Mouse (Mus musculus) heart, embryonic 15.5 days (tissue): ENCODE measurements at regions not wholly inside any gene's neighbourhood (a gene's known extent, or its start where the extent isn't known, plus 50 kb on each side); places are given as distances from the start of the nearest gene placed in this dataset.
A peak's percentile ranks its signal among the peaks of the same experiment; 100 is the strongest.

Experiments used
- ATAC-seq: fragments of 200-750 bp; cut with Nextera tagmentation; replicated peaks from 2 replicates; pipeline ENCODE4 v1.8.0; 2017; ENCODE audit warnings: low read depth, moderate TSS enrichment; ENCODE audit not compliant: insufficient number of reproducible peaks, insufficient read depth, low FRiP score
- H3K27ac ChIP-seq: fragments of 300-500 bp; sonication (generic); 2 replicates; pipeline ENCODE4 v1.5.1; 2015; ENCODE audit warnings: mild to moderate bottlenecking, inconsistent platforms
- H3K27me3 ChIP-seq: fragments of 300-500 bp; sonication (generic); 2 replicates; pipeline ENCODE4 v1.6.1; 2015; ENCODE audit warnings: inconsistent platforms
- H3K36me3 ChIP-seq: fragments of 300-500 bp; sonication (generic); 2 replicates; pipeline ENCODE4 v1.6.1; 2015; ENCODE audit warnings: mild to moderate bottlenecking, inconsistent platforms
- H3K4me1 ChIP-seq: fragments of 300-500 bp; sonication (generic); replicated peaks from 2 replicates; pipeline ENCODE4 v1.6.1; 2015; ENCODE audit warnings: inconsistent platforms
- H3K4me2 ChIP-seq: fragments of 300-500 bp; sonication (generic); 2 replicates; pipeline ENCODE4 v1.6.1; 2015; ENCODE audit warnings: inconsistent platforms, mild to moderate bottlenecking, moderate library complexity
- H3K4me3 ChIP-seq: fragments of 300-500 bp; sonication (generic); 2 replicates; pipeline ENCODE4 v1.5.1; 2015; ENCODE audit warnings: mild to moderate bottlenecking, inconsistent platforms
- H3K9ac ChIP-seq: fragments of 300-500 bp; sonication (generic); 2 replicates; pipeline ENCODE4 v1.6.1; 2015; ENCODE audit warnings: mild to moderate bottlenecking, inconsistent platforms
- H3K9me3 ChIP-seq: fragments of 300-500 bp; sonication (generic); replicated peaks from 2 replicates; pipeline ENCODE4 v1.6.1; 2016; ENCODE audit warnings: inconsistent platforms
- WGBS: fragments of 180-500 bp; shearing (Covaris S2); methylation state at CpG from one replicate; pipeline ENCODE4 v1.1.7; 2015; ENCODE audit warnings: mixed read lengths; 5-methylcytosine and 5-hydroxymethylcytosine counted together

DNA sequence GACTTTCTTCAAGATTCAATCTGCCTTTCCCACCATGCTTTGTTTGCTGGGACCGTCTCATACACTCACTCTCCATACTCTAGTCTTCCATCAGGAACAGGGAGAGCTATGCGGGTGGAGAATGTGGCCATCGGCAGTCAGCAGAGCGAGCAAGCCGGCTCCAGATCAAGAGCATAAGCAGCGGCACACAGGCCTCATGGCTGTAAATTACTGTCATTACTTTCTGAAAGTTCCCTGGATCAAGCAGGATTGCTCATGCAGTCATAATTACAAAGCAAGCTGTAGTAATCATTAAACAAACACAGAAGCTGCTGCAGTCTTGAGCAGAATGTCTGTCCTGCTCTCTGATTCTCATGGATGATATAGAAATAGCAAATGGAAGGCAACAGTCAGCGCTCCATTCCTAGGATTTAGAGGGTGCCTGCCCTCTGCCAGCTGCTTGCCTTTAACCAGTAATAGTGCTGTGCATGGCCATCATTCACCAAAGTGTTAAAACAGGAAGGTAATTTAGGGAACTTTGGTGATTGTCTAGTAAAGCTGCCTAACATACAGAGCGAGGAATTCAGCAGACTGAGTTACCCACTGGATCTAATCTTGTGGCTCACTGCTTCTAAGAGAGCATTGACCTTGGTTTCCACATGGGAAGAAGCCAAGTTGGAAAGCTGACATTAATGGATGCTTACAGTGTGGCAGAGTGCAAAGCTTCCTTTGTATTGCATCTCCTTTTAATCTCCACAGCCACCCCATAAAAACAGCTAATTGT is 298.2 kb downstream of the 1190002N15Rik start:
- ATAC-seq: no peak
- 73% methylated on average over 8 of the region's 8 CpGs for WGBS
- Histone ChIP-seq H3K27ac (no peak overlapping the region), H3K4me3 (no peak overlapping the region), H3K9ac (no peak overlapping the region), H3K9me3 (no peaks in the 10 kb centered on the region), H3K4me1 (no peaks in the 10 kb centered on the region; the same call in 1 of the 2 replicates), H3K4me2 (no peak overlapping the region), H3K27me3 (no peaks in the 10 kb centered on the region), H3K36me3 (no peaks in the 10 kb centered on the region)

DNA sequence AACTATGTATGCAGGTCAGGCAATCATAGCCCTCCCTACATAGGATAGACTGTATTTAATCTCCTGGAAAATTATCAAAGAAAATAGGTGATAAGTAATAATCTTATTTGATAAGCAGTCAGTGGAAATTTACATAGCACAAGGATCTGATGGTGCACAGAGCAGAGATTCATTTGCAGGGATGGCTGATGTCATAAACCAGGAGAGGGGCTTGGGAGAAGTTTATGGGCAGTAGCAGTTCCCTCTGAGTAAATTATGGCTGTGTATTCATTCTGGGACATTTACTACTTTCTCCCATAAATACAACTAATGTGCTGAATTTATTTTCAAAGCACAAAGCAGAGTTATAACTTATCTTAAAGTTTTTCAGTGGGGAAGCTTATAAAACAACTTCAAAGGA is 299.3 kb downstream of the 1190002N15Rik start:
- Histone ChIP-seq H3K27ac (no peak overlapping the region), H3K36me3 (no peaks in the 10 kb centered on the region), H3K4me2 (no peak overlapping the region), H3K9ac (no peak overlapping the region), H3K9me3 (no peaks in the 10 kb centered on the region), H3K4me1 (no peaks in the 10 kb centered on the region; the same call in 1 of the 2 replicates), H3K27me3 (no peaks in the 10 kb centered on the region), H3K4me3 (no peak overlapping the region)
- no peak for ATAC-seq

DNA sequence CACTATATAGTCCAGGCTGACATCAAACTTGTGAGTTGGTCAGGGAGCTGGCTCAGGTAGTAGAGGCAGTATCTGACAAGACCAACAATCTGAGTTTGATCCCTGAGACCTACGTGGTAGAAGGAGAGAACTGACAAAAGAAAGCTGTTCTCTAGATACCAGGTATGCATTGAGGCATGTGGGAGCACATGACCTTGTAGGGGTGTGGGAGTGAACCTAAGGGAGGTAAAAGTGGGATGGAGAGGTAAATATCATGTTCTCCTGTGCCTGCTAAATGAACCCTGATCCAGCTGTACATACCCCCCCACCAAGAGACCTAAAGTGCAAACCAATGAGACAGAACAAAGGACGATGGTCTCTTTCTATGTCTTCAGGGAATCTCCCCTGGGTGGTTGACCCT is 308.3 kb downstream of the 1190002N15Rik start:
- no peak overlapping the region for H3K9ac ChIP-seq
- ATAC-seq: no peak
- no peak overlapping the region for H3K27ac ChIP-seq
- H3K4me3 ChIP-seq: no peak overlapping the region
- no peaks in the 10 kb centered on the region for H3K4me1 ChIP-seq
- no peaks in the 10 kb centered on the region for H3K27me3 ChIP-seq
- H3K36me3 ChIP-seq: no peaks in the 10 kb centered on the region
- 74% methylated on average over 2 of the region's 2 CpGs for WGBS
- H3K4me2 ChIP-seq: no peak overlapping the region
- no peaks in the 10 kb centered on the region for H3K9me3 ChIP-seq

DNA sequence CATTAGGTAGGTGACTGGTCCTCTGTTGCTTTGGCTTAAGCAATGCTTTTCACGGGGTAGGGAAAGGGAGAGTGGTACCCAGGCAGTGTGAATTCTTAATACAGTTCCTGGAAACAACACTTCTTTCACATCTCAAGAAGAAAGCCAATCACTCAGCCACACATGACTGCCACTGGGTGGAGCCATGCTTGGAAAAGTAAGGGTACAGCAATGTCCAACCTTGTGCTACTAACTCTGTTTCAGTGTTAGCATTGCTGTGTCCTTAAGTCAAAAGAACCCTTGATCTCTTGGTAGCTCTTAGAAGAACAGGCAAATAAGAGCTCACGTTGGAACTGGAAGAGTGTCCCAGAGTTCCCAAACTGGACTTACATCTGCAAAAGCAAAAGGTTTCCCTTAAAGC is 318.8 kb downstream of the 1190002N15Rik start:
- Histone ChIP-seq H3K9ac (no peak overlapping the region), H3K27me3 (no peaks in the 10 kb centered on the region)
- no peak for ATAC-seq

GRCm38 (mm10) chr9:94216414-94217279 is 321.2 kb downstream of the 1190002N15Rik start:
- WGBS: 52% methylated on average over 8 of the region's 8 CpGs
- no peak overlapping the region for H3K4me2 ChIP-seq
- no peaks in the 10 kb centered on the region for H3K36me3 ChIP-seq
- H3K9ac ChIP-seq: no peak overlapping the region
- no peaks in the 10 kb centered on the region for H3K27me3 ChIP-seq
- ATAC-seq: no peak
- no peak overlapping the region for H3K4me3 ChIP-seq
- peaks cover 3% of the 10 kb centered on the region; the same call in 1 of the 2 replicates for H3K4me1 ChIP-seq
- H3K27ac ChIP-seq: no peak overlapping the region
- H3K9me3 ChIP-seq: no peaks in the 10 kb centered on the region

More for the DNA sequence above, 318.8 kb downstream of the 1190002N15Rik start:
- Histone ChIP-seq H3K36me3 (no peaks in the 10 kb centered on the region), H3K4me3 (no peak overlapping the region), H3K4me2 (no peak overlapping the region), H3K27ac (no peak overlapping the region), H3K9me3 (no peaks in the 10 kb centered on the region), H3K4me1 (peaks cover 3% of the 10 kb centered on the region; the same call in 1 of the 2 replicates)
- WGBS: 76% methylated on average over 2 of the region's 2 CpGs

DNA sequence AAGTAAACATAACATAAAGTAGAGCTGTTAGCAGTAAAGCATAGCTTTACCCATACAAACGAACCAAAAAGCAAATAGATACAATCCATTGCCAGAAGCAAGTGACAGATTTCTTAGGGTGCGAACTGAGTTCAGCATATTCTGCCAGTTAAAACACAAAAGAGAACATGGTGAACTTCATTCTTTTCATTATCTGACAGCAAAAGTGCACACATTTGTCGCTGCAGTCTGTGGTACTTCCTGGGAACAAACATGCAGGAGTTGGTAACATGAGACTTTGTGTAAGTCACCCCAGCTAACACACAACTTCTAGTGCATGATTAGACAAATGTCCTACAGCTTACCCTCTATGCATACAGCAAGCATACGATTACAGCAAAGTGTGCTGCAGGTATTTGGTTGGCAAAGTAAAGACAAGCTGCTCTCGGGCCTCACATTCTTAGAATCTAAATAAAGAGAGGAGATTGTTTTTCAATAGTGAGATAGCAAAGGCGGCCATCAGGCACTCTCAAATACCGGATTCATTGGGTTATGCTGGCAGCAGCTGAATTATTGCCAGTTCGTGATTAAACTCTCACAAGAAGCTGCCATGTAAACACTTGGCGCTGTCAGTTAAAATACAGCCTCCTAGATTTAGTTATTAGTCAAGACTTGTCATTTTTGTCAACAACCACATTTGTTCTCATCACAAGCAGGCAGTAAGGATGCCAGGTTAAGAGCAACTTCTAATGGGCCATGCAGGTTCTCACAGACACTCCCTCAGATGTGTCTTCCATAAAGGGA is 327.2 kb downstream of the 1190002N15Rik start:
- Histone ChIP-seq H3K36me3 (no peaks in the 10 kb centered on the region), H3K9me3 (no peaks in the 10 kb centered on the region), H3K4me2 (no peak overlapping the region), H3K27ac (peak overlapping the region; percentile 18; the same call in 1 of the 2 replicates), H3K9ac (no peak overlapping the region), H3K27me3 (no peaks in the 10 kb centered on the region), H3K4me3 (no peak overlapping the region), H3K4me1 (peaks cover 5% of the 10 kb centered on the region; the same call in 1 of the 2 replicates)
- WGBS: 36% methylated on average over 9 of the region's 9 CpGs
- ATAC-seq: no peak

GRCm38 (mm10) chr9:94208987-94209386 is 328.9 kb downstream of the 1190002N15Rik start:
- no peak overlapping the region for H3K27ac ChIP-seq
- H3K4me1 ChIP-seq: peaks cover 5% of the 10 kb centered on the region; the same call in 1 of the 2 replicates
- no peak overlapping the region for H3K4me3 ChIP-seq
- no peaks in the 10 kb centered on the region for H3K9me3 ChIP-seq
- no peaks in the 10 kb centered on the region for H3K36me3 ChIP-seq
- WGBS: 75% methylated on average over 3 of the region's 3 CpGs
- no peak overlapping the region for H3K4me2 ChIP-seq
- no peak overlapping the region for H3K9ac ChIP-seq
- no peak for ATAC-seq
- H3K27me3 ChIP-seq: no peaks in the 10 kb centered on the region

GRCm38 (mm10) chr9:94200892-94201291 is 337.0 kb downstream of the 1190002N15Rik start:
- 85% methylated on average over 1 of the region's 1 CpGs for WGBS
- H3K4me1 ChIP-seq: no peaks in the 10 kb centered on the region
- no peaks in the 10 kb centered on the region for H3K9me3 ChIP-seq
- no peak overlapping the region for H3K4me2 ChIP-seq
- no peaks in the 10 kb centered on the region for H3K36me3 ChIP-seq
- H3K4me3 ChIP-seq: no peak overlapping the region
- H3K27ac ChIP-seq: no peak overlapping the region
- no peak overlapping the region for H3K9ac ChIP-seq
- no peak for ATAC-seq
- no peaks in the 10 kb centered on the region for H3K27me3 ChIP-seq

DNA sequence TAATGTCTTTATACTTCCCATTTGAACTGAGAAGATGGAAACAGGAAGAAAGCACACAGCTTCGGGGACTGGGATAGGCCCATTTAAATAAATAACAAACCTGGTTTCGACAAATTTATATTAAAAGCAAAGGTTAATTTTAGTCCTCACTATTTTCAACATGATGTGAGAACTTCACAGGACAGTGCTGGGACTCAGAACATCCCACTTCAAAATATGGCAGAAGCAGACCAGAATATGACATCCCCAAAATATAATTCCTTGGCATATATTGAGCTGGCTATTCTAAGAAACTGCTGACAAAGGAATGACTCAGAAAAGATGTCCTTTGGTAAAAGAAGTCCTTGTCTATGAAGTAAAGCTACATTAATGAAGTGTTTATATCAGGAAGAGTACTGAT is 338.0 kb downstream of the 1190002N15Rik start:
- Histone ChIP-seq H3K4me2 (no peak overlapping the region), H3K27me3 (no peaks in the 10 kb centered on the region), H3K9ac (no peak overlapping the region), H3K27ac (no peak overlapping the region), H3K4me3 (no peak overlapping the region), H3K4me1 (no peaks in the 10 kb centered on the region), H3K36me3 (no peaks in the 10 kb centered on the region), H3K9me3 (no peaks in the 10 kb centered on the region)
- ATAC-seq: no peak
- 84% methylated on average over 2 of the region's 2 CpGs for WGBS

DNA sequence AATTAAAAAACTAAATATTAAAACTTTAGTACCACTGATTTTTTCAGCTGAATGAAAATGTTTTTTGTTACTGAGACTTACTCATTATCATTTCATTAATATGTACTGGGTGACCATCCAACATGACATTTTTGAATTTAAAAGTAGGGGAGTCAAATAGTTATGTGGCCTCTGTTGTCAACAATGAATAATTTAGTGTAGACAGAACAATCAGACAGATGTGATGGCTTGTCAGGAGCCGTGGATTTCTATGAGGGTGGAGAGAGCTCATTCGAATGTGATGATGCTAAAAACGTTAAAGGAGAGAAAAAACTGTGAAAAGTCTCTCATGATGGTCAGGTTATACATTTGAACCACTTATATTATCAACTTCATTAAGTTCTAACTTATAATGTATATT is 346.8 kb downstream of the 1190002N15Rik start:
- H3K4me2 ChIP-seq: no peak overlapping the region
- WGBS: 70% methylated on average over 3 of the region's 3 CpGs
- H3K27ac ChIP-seq: no peak overlapping the region
- H3K9me3 ChIP-seq: no peaks in the 10 kb centered on the region
- no peaks in the 10 kb centered on the region for H3K4me1 ChIP-seq
- no peaks in the 10 kb centered on the region for H3K27me3 ChIP-seq
- no peak overlapping the region for H3K9ac ChIP-seq
- no peak overlapping the region for H3K4me3 ChIP-seq
- no peaks in the 10 kb centered on the region for H3K36me3 ChIP-seq
- ATAC-seq: no peak
